Mouse (Mus musculus) cerebellum, adult 9-11 months (tissue): Measurements from ENCODE around the gene Slc4a2.

Experiments used
- DNase-seq: peaks from one replicate; pipeline ENCODE4 v3.0.0; 2022

The Slc4a2 gene

DNA sequence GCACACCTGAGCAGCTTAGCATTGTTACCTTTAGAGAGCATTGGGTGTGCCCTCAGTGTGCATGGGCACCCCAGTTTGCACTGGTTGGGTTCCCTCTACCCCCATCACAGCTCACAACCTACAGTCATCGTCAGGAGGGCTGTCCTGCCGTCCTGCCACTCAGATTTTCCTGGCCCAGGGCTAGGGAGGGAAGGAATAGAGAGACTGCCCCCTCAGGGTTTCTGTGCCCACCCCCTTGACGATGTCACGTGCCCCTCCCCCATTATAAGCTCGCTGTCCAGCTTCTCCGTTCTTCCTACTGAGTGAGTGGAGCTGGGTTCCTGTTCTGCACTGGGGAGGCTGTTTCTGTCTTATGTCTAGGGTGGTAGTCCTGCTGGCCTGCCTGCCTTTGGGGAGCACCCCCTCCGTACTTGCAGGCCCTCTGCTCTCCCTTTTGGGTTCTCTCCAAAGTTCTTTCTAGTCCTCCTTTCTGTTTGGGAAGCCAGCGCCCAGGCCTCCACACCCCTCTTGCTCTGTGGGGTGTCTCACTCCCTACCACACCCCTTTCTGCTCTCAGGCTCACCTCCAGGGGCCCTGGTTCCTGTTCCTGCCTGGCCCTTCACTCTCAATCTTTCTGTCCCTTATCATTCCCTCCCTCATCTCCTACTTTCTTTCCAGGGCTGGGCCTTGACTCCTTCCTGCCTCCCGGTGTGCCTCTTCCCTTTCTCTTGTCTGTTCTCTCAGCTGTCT, 3.1 kb downstream of the Slc4a2 start:
- peak; percentile 54 for DNase-seq

DNA sequence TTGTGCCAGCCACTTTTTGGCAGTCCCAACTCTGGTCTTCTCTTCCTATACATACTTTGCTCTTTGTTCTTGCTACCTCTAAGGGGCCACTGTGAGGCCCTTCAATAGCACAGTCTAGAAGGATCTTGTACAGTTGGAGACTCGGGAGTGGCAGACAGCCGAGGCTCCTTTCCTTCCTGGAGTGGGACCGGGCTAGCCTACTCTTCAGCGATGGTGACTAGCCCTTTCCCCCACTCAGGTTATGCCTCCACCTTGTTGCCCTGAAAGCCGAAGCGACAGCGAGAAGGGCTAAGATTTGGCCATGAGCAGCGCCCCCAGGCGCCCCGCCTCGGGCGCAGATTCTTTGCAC, 3.6 kb downstream of the Slc4a2 start:
- peak; percentile 36 for DNase-seq

DNA sequence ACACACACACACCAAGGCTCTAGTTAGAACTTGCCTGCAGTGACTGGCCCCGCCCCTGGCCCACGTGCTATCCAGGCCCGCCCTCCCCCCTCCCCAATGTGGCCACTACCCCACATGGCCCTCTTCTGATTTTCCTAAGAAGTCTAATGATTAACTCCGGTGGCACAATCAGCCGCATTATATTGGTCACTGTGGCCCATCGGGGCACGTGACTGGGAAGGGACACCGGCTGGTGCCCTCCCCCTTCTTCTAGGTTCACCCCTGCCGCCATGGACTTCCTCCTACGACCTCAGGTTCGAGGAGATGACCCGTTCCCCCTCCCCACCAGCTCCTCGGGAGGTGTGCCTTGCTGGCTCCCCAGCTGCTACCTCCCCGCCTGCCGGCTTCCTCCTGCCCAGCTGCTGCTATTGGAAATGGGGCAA, 4.4 kb downstream of the Slc4a2 start:
- peak; percentile 51 for DNase-seq

DNA sequence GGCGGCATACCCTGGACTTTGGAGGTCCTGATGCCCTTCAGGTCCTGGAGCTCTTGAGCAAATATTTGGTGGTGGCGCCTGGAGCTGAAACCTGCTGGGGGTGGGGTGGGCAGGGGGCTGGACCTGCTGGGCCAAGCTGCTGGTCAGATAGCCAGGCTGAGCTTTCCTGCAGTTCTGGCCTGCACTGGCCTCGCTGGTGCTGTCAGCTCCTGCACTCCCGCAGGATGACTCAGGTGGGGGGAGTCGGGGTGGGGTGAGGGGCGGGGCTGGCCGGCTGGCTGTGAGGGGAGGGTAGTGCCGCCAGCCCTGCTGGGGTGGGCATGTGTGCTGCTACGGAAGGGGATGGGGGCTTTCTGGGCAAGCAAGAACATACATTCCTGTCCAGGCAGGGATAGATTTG, 5.0 kb downstream of the Slc4a2 start:
- no peak for DNase-seq

DNA sequence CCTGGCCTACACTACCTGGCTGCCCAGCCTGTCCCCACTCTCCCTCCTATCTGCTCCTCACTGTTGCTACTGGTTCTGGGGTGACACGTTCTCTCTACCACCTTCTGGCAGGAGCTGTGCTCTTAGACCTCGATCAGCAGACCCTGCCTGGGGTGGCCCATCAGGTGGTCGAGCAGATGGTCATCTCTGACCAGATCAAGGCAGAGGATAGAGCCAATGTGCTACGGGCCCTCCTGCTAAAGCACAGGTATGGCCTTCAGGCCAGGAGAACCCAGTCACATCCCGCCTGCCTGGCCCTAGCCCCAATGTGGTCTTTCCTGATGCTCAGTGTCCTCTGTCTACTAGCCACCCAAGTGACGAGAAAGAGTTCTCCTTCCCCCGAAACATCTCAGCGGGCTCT, 10.4 kb downstream of the Slc4a2 start:
- no peak for DNase-seq

DNA sequence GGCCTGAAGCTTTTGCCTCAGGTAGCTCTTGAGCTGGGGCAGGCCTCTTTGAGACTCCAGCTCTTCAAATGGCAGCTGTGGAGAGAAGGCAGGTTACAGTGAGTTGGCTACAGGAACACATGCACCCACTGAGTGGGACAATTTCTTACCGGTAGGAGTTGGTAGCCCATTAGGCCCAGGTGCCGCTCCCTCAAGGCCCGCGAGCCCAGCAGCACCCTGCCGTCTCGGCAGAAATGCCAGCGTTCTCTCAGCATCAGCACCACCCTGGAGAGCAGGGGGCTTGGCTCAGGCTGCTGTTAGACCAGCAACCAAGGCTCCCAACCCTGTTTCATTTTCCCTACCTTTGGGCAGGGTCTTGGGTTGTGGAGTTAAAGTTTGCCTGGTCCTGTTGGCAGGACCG, 17.6 kb downstream of the Slc4a2 start:
- no peak for DNase-seq

DNA sequence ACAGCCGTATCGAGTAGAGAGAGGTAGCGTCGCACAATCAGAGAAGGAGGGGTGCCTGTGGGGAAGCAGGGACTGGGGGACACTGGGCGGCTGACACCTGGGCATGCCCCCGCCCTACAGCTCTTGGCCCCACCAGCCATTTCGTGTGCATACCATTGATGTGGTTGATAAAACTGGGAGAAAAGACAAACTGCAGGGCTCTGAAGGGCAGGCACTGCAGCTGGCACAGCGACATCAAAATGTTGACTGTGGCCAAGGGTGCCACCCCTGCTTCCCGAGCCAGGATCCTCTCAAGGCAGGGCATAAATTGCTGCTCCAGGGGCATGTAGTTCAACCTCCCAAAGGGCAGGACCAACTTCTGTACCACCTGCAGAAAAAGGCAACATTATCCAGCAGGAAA, 18.4 kb downstream of the Slc4a2 start:
- no peak for DNase-seq

DNA sequence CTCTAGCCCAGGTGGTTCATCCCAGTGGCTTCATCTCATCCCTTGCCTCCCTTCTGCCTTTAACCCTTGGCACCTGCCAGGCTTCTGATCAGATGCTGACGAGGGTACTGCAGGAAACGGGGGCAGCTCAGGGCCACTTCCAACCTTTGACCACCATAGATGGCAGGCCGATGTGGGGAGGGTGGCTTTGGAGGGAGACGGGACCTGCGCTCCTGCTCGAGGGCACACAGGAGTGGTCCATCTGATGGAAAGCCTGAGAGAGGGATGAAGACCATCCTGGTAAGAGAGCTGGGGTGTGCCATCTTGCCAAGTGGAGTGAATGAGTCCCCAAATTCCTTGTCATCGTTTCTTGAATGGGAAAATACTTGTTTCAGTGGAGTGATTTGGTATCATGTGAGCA, 19.6 kb downstream of the Slc4a2 start:
- DNase-seq, result peak; percentile 50

DNA sequence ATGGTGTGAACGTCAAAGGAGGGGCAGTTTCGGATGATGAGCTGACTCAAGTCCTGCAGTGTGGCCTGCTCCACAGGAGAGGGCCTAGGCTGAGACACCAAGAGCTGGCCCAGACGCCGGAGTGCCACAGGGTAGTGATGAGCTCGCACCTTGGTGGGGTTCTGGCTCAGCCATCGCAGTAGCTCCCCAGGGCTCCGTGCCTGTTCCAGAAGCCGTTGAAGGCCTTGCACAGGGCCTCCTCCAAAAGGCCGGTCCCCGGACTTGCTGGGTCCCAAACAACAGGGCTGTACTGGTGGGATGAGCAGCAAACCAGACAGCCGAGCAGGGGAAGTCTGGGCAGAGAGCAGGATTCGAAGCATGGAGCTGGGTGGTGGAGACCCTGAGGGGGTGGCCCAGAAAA, 20.3 kb downstream of the Slc4a2 start:
- peak; percentile 69 for DNase-seq

DNA sequence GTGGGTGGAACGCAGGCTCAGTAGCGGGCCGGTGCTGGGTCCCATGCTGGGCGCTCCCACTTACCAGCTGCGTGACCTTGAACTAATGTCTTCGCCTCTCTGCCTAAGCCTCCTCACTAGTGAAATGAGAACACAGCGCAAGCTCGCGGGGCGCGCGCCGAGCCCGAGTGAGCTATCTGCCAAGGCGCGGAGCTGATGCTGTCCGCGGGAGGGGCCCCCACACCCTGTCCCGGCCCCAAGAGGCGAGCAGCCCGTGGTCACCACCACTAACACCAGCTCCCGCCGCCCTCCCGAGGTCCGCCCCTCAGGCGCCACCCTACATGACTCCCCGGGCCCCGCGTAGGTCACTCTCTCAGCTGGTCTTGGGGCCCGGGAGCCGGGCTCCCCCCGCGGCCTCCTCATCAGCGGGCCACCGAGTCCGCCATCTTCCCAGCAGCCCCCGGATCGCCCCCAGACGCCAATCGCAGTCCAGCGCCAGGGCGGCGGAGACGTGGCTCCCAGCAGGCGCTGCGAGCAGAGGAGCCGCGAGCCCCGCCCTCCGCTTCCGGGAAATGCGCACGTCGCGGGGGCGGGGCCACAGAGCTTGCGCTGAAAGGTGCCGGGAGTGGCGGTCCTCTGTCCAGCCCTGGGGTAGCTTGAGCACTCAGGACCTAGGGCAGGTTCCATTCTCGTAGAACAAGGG, 21.2 kb downstream of the Slc4a2 start, which contains the start of gene Fastk:
TSS of gene Fastk (minus strand) at position 542 of the 682 bp plus-strand sequence.
- DNase-seq, result peak; percentile 95

DNA sequence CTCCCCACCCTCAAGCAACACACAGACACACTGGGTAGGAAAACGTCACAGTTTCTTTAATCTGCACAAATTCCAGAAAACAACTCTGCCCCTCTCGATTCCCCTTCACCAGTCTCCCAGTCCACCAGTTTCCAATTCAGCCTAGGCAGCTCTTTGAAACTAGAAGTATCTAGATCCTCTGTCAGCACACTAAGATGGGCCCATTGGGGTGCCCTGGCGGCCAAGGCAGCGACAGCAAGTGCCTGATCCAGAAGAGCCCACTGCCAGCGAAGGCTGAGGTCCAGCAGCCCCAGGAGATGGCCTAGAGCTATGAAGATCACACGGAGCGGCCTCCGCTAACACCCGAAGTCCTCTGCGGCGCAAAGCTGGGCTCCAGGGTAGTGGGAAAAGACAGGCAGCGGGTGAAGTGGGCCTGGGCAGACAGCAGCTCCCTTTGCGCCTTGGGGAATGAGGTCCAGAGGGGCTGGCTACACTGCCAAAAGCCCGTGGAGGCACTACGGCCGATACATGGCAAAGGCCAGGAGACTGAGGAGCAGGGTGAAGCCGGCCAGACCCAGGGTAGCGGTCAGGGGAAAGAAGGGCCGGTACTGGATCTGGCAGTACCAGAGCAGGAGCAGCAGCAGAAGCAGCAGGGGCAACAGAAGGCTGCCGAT, 21.9 kb downstream of the Slc4a2 start:
- DNase-seq, result no peak

DNA sequence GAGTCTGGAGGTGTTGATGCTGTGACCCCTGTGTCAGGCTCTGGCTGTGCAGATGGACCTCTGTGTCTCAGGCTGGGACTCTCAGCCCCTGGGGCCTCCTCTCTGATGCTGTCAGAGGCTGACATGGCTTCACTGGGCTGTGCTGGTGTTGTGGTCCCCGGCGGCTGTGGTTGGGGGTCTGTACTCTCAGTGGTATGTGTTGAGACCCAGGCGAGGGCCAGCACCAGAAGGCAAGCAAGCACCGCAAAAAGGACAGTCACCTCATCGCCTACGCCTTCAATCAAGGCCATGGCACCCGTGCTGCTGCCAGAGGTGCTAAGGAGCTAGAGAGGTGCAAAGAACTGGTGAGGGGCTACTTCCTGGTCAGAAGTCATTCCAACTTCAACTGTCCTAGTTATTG, 23.0 kb downstream of the Slc4a2 start:
- DNase-seq, result peak; percentile 67

DNA sequence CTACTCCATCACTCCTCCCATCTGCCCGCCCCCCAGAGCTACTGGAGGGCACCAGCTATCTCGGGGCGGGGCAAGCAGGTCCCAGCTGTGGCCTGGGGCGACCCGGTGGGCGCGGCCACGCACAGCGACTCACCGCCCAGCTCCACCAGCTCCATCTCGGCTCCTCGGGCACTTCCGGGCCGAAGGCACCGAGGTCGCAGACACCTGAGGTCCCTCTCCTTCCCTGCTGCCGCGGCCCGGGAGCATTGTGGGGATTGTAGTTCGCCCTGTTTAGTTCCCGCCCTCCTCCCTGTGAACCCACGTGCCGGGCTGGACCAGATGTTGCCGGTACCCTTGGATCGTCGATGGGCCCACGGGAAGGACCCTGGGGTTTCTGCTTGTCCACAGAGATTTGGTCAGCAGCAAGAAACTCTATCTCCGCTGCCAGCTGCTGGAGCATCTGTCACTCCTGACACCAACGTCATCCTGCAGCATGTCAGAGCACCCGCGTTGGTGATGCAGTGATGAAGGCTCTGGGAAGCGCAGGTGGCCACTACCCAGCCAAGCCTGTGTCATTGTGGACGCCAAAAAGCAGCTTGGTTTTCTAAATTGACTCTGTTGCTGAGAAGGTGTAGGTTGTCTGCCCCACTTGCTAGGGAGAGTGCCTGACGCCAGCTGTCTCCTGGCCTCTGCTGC, 24.1 kb downstream of the Slc4a2 start, which contains the start of gene Tmub1:
TSS of gene Tmub1 (minus strand) at position 231 of the 675 bp plus-strand sequence.
- peak; percentile 89 for DNase-seq

DNA sequence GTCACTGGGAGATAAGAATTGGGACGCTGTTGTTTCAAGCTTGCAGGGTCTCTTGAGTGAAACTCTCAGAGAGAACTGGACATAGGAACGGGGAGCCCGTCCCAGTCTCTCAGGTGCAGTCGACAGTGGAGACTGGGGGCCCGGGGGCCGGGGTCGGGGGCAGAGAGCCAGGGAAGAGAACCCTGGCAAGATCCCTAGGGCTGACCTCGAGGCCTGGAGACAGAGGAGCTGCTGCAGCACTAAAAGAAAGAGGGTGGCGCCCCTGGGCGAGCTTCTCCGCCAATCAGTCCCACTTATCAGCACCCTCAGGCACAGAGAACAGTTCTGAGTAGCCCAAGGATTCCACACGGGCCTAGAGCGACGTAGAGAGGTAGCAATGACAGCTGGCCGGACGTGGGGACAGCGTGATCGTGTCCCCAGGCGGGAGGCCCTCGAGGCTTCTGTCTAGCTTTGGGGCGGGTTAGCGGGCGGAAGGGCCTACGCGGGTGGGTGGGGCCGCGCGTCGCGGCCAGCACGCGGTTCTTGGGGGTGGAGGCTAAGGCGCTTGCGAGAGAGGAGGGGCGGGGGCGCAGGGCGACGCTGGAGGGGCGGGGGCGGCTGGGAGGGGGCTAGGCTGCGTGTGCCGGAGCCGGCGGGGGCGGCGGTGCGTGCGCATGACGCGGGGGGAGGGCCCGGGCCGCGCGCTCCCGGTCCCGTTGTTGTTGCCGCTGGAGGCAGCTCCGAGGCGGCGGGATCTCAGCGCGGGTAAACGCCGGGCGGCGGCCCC, 27.8 kb downstream of the Slc4a2 start:
- peak; percentile 90 for DNase-seq

DNA sequence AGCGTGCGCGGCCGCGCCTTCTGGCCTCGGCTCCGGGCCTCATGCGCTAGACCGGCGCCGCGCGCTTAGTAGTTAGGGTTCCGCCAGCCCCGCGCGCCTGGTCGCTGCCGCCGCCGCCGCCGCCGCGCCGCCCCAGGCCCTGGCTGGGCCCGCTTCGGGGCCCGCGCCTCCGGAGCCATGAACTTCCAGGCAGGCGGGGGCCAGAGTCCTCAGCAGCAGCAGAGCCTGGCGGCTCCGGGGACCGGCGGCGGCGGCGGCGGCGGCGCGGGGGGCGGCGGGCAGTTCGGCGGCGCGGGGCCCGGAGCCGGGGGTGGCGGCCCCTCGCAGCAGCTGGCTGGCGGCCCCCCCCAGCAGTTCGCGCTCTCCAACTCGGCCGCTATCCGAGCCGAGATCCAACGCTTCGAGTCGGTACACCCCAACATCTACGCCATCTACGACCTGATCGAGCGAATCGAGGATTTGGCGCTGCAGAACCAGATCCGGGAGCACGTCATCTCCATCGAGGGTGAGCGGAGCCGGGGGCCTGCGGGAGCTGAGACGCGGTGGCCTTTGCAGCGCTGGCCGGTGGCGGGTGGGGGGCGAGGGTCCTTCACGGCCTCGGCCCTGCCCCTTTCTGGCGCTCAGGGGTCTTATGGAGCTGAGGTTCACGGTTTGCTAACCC, 28.5 kb downstream of the Slc4a2 start, which contains the start of gene Agap3:
TSS of gene Agap3 (plus strand) at position 148 of the 661 bp plus-strand sequence.
- DNase-seq, result peak; percentile 78

DNA sequence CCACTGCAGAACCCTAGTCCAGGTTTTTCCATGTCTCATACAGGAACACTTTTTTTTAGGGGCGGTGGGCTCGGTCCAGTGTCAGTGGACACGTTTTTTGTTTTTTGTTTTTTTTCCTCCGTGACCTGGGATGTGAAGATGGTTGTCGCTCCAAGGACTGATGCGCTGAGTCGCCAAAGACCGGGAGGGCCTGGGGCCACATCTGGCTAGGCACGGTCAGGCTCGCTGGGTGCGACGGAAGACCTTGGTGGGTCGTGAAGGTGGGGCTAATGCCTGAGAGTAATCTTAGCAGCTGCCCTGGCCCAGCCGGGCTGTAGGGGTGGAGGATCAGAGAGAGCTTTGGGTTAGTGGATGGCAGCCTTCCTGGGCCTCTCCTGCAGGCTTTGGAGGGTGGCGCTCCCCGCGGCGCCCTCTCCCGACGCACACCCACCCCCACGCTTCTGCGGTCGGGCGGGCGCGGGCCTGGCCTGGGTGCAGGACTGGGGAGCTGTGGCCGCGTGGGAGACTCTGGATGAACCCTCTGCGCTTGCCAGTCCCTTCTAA, 29.1 kb downstream of the Slc4a2 start:
- no peak for DNase-seq

DNA sequence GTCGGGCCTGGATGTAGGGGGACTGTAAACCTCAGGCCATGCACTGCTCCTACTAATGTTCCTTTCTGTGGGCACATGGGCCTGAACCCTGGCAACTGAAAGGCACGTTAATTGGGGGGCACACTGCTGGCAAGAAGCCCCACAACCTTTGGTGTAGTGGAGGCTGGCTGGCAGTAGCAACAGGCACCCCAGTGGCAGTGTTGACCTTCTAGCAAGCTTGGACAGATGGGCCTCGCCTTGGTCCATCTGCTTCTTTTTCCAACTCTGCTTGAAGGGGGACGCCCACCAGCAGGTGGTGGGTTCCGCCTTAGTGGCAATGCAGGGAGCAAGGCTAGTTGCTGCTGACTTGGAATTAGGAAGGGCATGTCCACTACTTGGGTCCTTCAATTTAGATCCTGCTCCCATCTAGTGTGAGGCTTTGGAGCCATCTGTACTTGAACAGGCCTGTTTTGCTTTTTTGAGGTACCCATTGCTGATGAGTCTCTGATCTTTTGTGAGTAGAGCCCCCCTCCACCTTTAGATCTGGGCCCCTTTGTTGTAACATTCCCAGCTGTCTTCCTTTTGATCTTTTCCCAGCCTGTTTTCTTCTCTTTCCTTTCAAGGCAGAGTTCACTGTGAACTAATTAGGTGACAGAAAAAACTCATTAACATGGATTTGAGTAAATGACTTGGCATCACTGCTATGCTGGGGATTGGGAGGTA, 29.8 kb downstream of the Slc4a2 start:
- DNase-seq, result peak; percentile 91

DNA sequence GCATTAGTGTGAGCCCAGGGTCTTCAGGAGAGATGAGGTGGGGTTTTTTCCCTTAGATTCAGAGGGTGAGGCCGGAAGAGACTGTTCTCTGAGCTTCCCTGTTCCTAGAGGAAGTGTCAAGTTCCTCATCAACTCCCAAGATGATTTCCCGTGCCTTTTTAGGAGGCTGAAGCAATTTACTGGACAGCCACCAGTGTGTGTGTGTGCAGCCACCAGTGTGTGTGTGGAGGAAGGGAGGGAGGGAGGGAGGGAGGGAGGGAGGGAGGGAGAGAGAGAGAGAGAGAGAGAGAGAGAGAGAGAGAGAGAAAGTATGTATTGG, 30.3 kb downstream of the Slc4a2 start:
- DNase-seq, result no peak

DNA sequence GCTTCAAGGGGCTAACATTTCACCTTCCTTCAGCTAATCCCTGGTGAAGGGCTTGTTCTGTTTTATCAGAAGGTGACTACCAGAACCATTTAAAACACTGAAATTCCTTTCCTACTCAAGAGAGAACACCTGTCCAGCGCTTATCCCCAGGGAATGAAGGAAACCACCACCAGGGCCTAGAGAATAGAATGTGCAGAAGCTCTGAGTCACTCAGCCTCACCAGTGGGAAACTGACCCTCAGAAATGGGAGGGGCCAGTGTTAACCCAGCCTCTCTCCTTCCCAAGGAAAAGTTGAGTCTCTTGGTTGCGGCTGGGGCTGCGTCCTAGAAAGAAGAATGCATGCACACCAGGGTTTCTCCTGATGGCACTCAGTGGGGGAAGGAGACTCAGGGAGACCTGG, 31.4 kb downstream of the Slc4a2 start:
- DNase-seq, result no peak

DNA sequence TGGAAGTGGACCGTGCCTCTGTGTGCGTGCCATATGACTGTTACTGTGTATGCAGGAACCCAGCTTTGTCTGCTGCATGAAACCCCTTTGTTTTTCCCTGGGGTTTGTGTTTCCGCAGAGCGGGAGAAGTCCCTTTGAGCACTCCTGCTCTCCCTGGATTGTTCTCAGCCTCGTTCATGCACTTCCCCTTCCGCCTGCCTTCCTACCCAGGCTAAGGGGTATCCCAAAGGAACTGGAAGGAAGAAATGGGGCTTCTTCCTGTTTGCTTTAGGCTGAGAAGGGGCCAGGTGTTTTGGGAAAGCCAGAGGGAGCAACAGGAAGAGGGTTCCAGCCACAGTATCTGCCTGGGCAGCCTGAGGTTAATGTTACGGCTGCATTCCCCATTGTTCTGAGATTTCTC, 32.0 kb downstream of the Slc4a2 start:
- no peak for DNase-seq

DNA sequence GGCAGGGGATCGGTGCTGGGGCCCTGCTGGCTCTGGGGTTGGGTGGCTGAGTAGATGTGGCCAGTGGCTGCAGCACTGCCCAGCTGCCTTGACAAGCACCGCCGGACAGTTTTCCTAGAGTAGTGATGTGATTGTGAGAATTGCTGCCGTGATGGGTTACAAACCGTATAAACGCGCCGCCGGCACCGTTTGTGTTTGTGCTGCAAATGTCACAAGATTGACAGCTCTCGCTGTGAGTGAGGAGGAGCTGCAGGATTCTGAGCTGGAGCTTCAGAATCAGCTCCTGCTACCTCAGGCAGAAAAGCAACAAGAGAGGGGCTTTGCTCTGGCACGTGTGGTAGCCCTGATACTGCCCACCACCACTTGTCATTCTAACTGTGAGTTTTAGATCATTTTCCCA, 43.1 kb downstream of the Slc4a2 start:
- no peak for DNase-seq
